Mouse (Mus musculus) hematopoietic stem cell, adult 5-6 weeks (primary cell): ENCODE results near the gene Grrp1. TPM values are rescaled to one million over a fixed set of nuclear protein-coding genes. Genes with fewer than 3 reads are reported as not detected.

Experiments used
- ATAC-seq, 2 experiments: fragments of 125-278 bp in 1 of 2; replicated peaks in 1 of 2; 2 replicates each; pipeline ENCODE4 v1.8.0; 2016 to 2017; ENCODE audit warnings: inconsistent platforms in 2 of 2, mild to moderate bottlenecking in 2 of 2, moderate number of reproducible peaks in 2 of 2, low read depth in 1 of 2, moderate TSS enrichment in 1 of 2; ENCODE audit not compliant: low FRiP score in 2 of 2, poor library complexity in 2 of 2, severe bottlenecking in 2 of 2, insufficient read depth in 1 of 2, low TSS enrichment in 1 of 2
- total RNA-seq: library from RNA; stranded (forward); fragments of 172-1452, 232-1000 nt; gene quantifications from 2 replicates; pipeline ENCODE4 v1.2.3, GENCODE M21; 2017

The Grrp1 gene
- total RNA-seq, 1 experiment from 2014 or later: 1.1 TPM

- ATAC-seq: no peak
These were observed 47.3 kb downstream of the Grrp1 start for GRCm38 (mm10) chr4:134206488-134207053.

- ATAC-seq: 0 out of 4 replicates have a peak, but pooled peaks of 1 of the 2 experiments have one; percentile 12
These were observed 50.5 kb downstream of the Grrp1 start for GRCm38 (mm10) chr4:134203340-134203896.

GRCm38 (mm10) chr4:134202904-134203303 lies 51.0 kb downstream of the Grrp1 start, which contains the start of gene Gm7534:
Gene Gm7534 (minus strand): TSS chr4:134203004.
- no peak for ATAC-seq

Other genes starting within 250 kb of the Grrp1 start
- gene Lin28a, start 235.3 kb downstream of the Grrp1 start, total RNA-seq: 4.2 and 4.8 TPM in 2 replicates
- gene Zfp683, start 200.3 kb downstream of the Grrp1 start, total RNA-seq: 1.4 TPM in 1 of 2 replicates, not detected in the other
- 0.79 and 2.4 TPM in 2 replicates for gene Crybg2, start 193.3 kb downstream of the Grrp1 start, total RNA-seq
- 342 and 372 TPM in 2 replicates for gene Cd52, start 159.0 kb downstream of the Grrp1 start, total RNA-seq
- 4.2 and 6.3 TPM in 2 replicates for gene Ubxn11, start 151.5 kb downstream of the Grrp1 start, total RNA-seq
- gene Sh3bgrl3, start 125.3 kb downstream of the Grrp1 start, total RNA-seq: 118 and 287 TPM in 2 replicates
- gene Cep85, start 67.0 kb downstream of the Grrp1 start, total RNA-seq: 42.6 and 46.0 TPM in 2 replicates
- gene Gm7534, start 51.1 kb downstream of the Grrp1 start, total RNA-seq: not detected in 2 replicates
- not detected in 2 replicates for gene Catsper4, start 26.7 kb downstream of the Grrp1 start, total RNA-seq
- not detected in 2 replicates for gene Cnksr1, start 15.7 kb downstream of the Grrp1 start, total RNA-seq
- not detected in 2 replicates for gene E130218I03Rik, start 10.4 kb downstream of the Grrp1 start, total RNA-seq
- gene Zfp593, start 8.5 kb downstream of the Grrp1 start, total RNA-seq: 10.7 and 14.4 TPM in 2 replicates
- not detected in 2 replicates for gene Gm30191, start 7.2 kb downstream of the Grrp1 start, total RNA-seq
- 32.7 and 36.2 TPM in 2 replicates for gene Pdik1l, start 33.8 kb upstream of the Grrp1 start, total RNA-seq
- not detected in 2 replicates for gene Trim63, start 61.0 kb upstream of the Grrp1 start, total RNA-seq
- not detected in 2 replicates for gene Slc30a2, start 89.1 kb upstream of the Grrp1 start, total RNA-seq
- 0.20 and 0.50 TPM in 2 replicates for gene Extl1, start 129.7 kb upstream of the Grrp1 start, total RNA-seq
- 15.7 and 25.3 TPM in 2 replicates for gene Pafah2, start 142.2 kb upstream of the Grrp1 start, total RNA-seq
- 1,445 and 1,820 TPM in 2 replicates for gene Stmn1, start 214.2 kb upstream of the Grrp1 start, total RNA-seq
- gene Paqr7, start 242.6 kb upstream of the Grrp1 start, total RNA-seq: 15.6 and 25.2 TPM in 2 replicates